Mouse (Mus musculus) spleen, adult 2 months (tissue): ENCODE results near the gene Fndc7.

ENCODE experiments used
- CTCF ChIP-seq: fragments of 200-500 bp; IDR thresholded peaks from 2 replicates; pipeline ENCODE4 v1.5.1; 2011; ENCODE audit warnings: mild to moderate bottlenecking, inconsistent platforms; ENCODE audit not compliant: insufficient read depth, insufficient read length, insufficient replicate concordance; ENCODE audit errors: extremely low read depth
- POLR2A ChIP-seq: fragments of 200-500 bp; IDR thresholded peaks from 2 replicates; pipeline ENCODE4 v1.6.1; 2011; ENCODE audit warnings: low read depth, low read length, inconsistent platforms

GRCm38 (mm10) chr3:108830493-108830892 lies 59.3 kb downstream of the Fndc7 start:
- TF ChIP-seq POLR2A, result no peak
- no peak for TF ChIP-seq CTCF
